ENCODE assay signal across 10 mouse cellular contexts in genomic region chr5:20773341-20773740, GRCm38 (mm10).
A peak's percentile ranks its signal among the peaks of the same experiment; 100 is the strongest.
DNase-seq lines count a peak whose midpoint lies in the region; ATAC-seq and TF ChIP-seq lines count a peak whose summit lies in the region.
"Had no signal": no experiment of that assay in that cellular context is flagged by ENCODE, and none has a peak within 500 bp of the region (broad histone marks: within the 10 kb centered on the region; RNA-seq: fewer than 3 reads in every experiment).

No protein-coding gene starts in this region.

- peak; percentile 77 for TF ChIP-seq CTCF in kidney, postnatal 0 days (IDR thresholded peaks at IDR 0.05; ENCODE audit: low read depth)
- TF ChIP-seq CTCF in MEL (IDR thresholded peaks at IDR 0.05 in 2 of 3, conservative IDR thresholded peaks at IDR 0.05 in 1 of 3; ENCODE audit: control insufficient read depth in 1 of 3, insufficient read depth in 1 of 3, low read depth in 2 of 3, low read length in 3 of 3, poor library complexity in 1 of 3, severe bottlenecking in 1 of 3): peak in 2 of 3 experiments; percentile 34 to 60; a peak in 4 of 6 replicates
- peak; percentile 83 for TF ChIP-seq CTCF in layer of hippocampus, adult 2 months (conservative IDR thresholded peaks at IDR 0.05)

- H3K4me1 ChIP-seq in kidney, postnatal 0 days (replicated peaks; ENCODE audit: insufficient read depth, low read length): no peaks in the 10 kb centered on the region
- peaks cover 1 to 3% of the 10 kb centered on the region in 2 experiments; a peak in 2 of 4 replicates for H3K4me1 ChIP-seq in MEL (ENCODE audit: control insufficient read depth in 1 of 2, insufficient read depth in 2 of 2, low read length in 2 of 2)

- H3K36me3 ChIP-seq in kidney, postnatal 0 days (ENCODE audit: insufficient read depth, low read length): no peaks in the 10 kb centered on the region
- H3K36me3 ChIP-seq in MEL (ENCODE audit: control insufficient read depth in 1 of 2, insufficient read depth in 2 of 2, low read length in 2 of 2): peaks cover 4 to 9% of the 10 kb centered on the region in 2 experiments

- no peak overlapping the region for H3K27ac ChIP-seq in kidney, postnatal 0 days
- H3K27ac ChIP-seq in MEL (ENCODE audit: control insufficient read depth, low read depth, low read length): no peak overlapping the region
- no peak overlapping the region for H3K27ac ChIP-seq in layer of hippocampus, adult 2 months
- H3K27ac ChIP-seq: liver, embryonic 15.5 days had no signal

- no peak for TF ChIP-seq POLR2A in MEL (IDR thresholded peaks at IDR 0.05; ENCODE audit: control insufficient read depth in 1 of 2, insufficient read depth in 1 of 2, low read depth in 1 of 2, low read length in 2 of 2, poor library complexity in 1 of 2)

- peak; percentile 81 for TF ChIP-seq RAD21 in MEL (IDR thresholded peaks at IDR 0.05; ENCODE audit: low read depth, low read length)

- DNase-seq in adrenal gland, postnatal 10 days: peak; percentile 29
- no peak for DNase-seq in adrenal gland, adult 8-10 months
- DNase-seq in kidney, postnatal 0 days (ENCODE audit: low spot score): peak; percentile 82
- DNase-seq in kidney, adult 8-10 months: no peak
- peak; percentile 53 for DNase-seq in MEL (ENCODE audit: low read depth, low spot score)
- DNase-seq in layer of hippocampus, adult 2 months (ENCODE audit: low spot score in 2 of 2): peak; percentile 45 to 55
- no peak for DNase-seq in spleen, adult 12 weeks (ENCODE audit: low spot score)

- ATAC-seq in kidney, postnatal 0 days (replicated peaks; ENCODE audit: low FRiP score, low read depth): no peak
- ATAC-seq in erythroblast, adult 5-6 weeks (replicated peaks; ENCODE audit: low FRiP score, poor library complexity, severe bottlenecking): no peak

- 40% methylated on average over 3 of the region's 3 CpGs for WGBS in kidney, postnatal 0 days

- H3K9ac ChIP-seq in kidney, postnatal 0 days (ENCODE audit: low read depth, low read length): no peak overlapping the region
- H3K9ac ChIP-seq in MEL (ENCODE audit: control insufficient read depth, low read depth, low read length, poor library complexity, severe bottlenecking): no peak overlapping the region
- H3K9ac ChIP-seq: liver, embryonic 15.5 days had no signal

- no peaks in the 10 kb centered on the region for H3K79me2 ChIP-seq in MEL (ENCODE audit: control insufficient read depth, insufficient read depth, low read length, poor library complexity)

- H3K27me3 ChIP-seq in kidney, postnatal 0 days (ENCODE audit: insufficient read depth, low read length): no peaks in the 10 kb centered on the region
- no peaks in the 10 kb centered on the region for H3K27me3 ChIP-seq in MEL (ENCODE audit: control insufficient read depth in 1 of 2, insufficient read depth in 2 of 2, low read length in 2 of 2)
- H3K27me3 ChIP-seq: liver, embryonic 15.5 days had no signal

- no peaks in the 10 kb centered on the region for H3K9me3 ChIP-seq in kidney, postnatal 0 days (replicated peaks; ENCODE audit: low read length)
- H3K9me3 ChIP-seq in MEL (replicated peaks; ENCODE audit: insufficient read depth, low read length): no peaks in the 10 kb centered on the region
- H3K9me3 ChIP-seq: liver, embryonic 15.5 days had no signal

- H3K4me3 ChIP-seq in kidney, postnatal 0 days (replicated peaks; ENCODE audit: low read depth, low read length): no peak overlapping the region
- no peak overlapping the region for H3K4me3 ChIP-seq in MEL (ENCODE audit: control insufficient read depth in 1 of 2, insufficient read depth in 1 of 2, low read depth in 2 of 2, low read length in 2 of 2)
- no peak overlapping the region for H3K4me3 ChIP-seq in layer of hippocampus, adult 2 months
- H3K4me3 ChIP-seq: erythroblast, embryonic 14.5 days; liver, embryonic 15.5 days had no signal

- no peak for TF ChIP-seq EP300 in MEL (IDR thresholded peaks at IDR 0.05; ENCODE audit: low read depth in 1 of 2, low read length in 2 of 2)

- H3K4me2 ChIP-seq in kidney, postnatal 0 days (ENCODE audit: low read length): no peak overlapping the region
- H3K4me2 ChIP-seq: liver, embryonic 15.5 days had no signal

TF ChIP-seq in MEL, 35 proteins besides CTCF, POLR2A, EP300 and RAD21:
- TF ChIP-seq ETS1 (IDR thresholded peaks at IDR 0.05; ENCODE audit: low read depth, low read length) (no peak), RCOR1 (IDR thresholded peaks at IDR 0.05; ENCODE audit: low read depth, low read length) (no peak), ZC3H11A (IDR thresholded peaks at IDR 0.05; ENCODE audit: low read depth, low read length) (peak; percentile 67), SMC3 (IDR thresholded peaks at IDR 0.05; ENCODE audit: low read depth, low read length) (peak; percentile 64)

Comparison
In these comparisons a context has a peak if more than half of its experiments do, and no peak if none do; other contexts are left out.
1. DNase-seq: peak in adrenal gland, postnatal 10 days (single experiment), kidney, postnatal 0 days (single experiment), MEL (single experiment) and layer of hippocampus, adult 2 months (2 of 2); none in adrenal gland, adult 8-10 months (single experiment), kidney, adult 8-10 months (0 of 2) and spleen, adult 12 weeks (single experiment).
2. Peak in every context shown above with its lines, with median percentiles within 50 percentile points of each other: CTCF ChIP-seq.